Mouse (Mus musculus) MEL (cell line): ENCODE data around the gene E4f1. TPM values are rescaled to one million over a fixed set of nuclear protein-coding genes. Genes with fewer than 3 reads are reported as not detected.
A peak's percentile ranks its signal among the peaks of the same experiment; 100 is the strongest.

Source experiments
- DNase-seq: peaks from one replicate; pipeline ENCODE4 v3.0.0; 2011; ENCODE audit warnings: low read depth, low spot score
- H3K27ac ChIP-seq: 2 replicates; pipeline ENCODE4 v1.5.1; 2012; ENCODE audit warnings: low read depth, mild to moderate bottlenecking, control low read depth, low read length, moderate library complexity; ENCODE audit not compliant: control insufficient read depth
- H3K27me3 ChIP-seq, 2 experiments: fragments of 150-350 bp in 1 of 2; sonication (generic) in 1 of 2; 2 replicates each; pipeline ENCODE4 v1.6.1; 2012; ENCODE audit warnings: low read length in 2 of 2, mild to moderate bottlenecking in 2 of 2, improper control_type of control experiment in 1 of 2, moderate library complexity in 1 of 2; ENCODE audit not compliant: insufficient read depth in 2 of 2, control insufficient read depth in 1 of 2
- H3K36me3 ChIP-seq, 2 experiments: 2 replicates each; pipeline ENCODE4 v1.6.1; 2012 to 2014; ENCODE audit warnings: low read length in 2 of 2, improper control_type of control experiment in 1 of 2, inconsistent platforms in 1 of 2, mild to moderate bottlenecking in 1 of 2; ENCODE audit not compliant: insufficient read depth in 2 of 2, control insufficient read depth in 1 of 2
- H3K4me1 ChIP-seq, 2 experiments: fragments of 150-350 bp in 1 of 2; sonication (generic) in 1 of 2; 2 replicates each; pipeline ENCODE4 v1.6.1; 2012; ENCODE audit warnings: low read length in 2 of 2, improper control_type of control experiment in 1 of 2, mild to moderate bottlenecking in 1 of 2; ENCODE audit not compliant: insufficient read depth in 2 of 2, control insufficient read depth in 1 of 2
- H3K4me3 ChIP-seq, 2 experiments: fragments of 150-350 bp in 1 of 2; sonication (generic) in 1 of 2; 2 replicates each; pipeline ENCODE4 v1.5.1; 2012; ENCODE audit warnings: low read depth in 2 of 2, low read length in 2 of 2, mild to moderate bottlenecking in 2 of 2, moderate library complexity in 2 of 2, control low read depth in 1 of 2, improper control_type of control experiment in 1 of 2; ENCODE audit not compliant: control insufficient read depth in 1 of 2, insufficient read depth in 1 of 2
- H3K79me2 ChIP-seq: 2 replicates; pipeline ENCODE4 v1.6.1; 2012; ENCODE audit warnings: mild to moderate bottlenecking, low read length, moderate library complexity; ENCODE audit not compliant: control insufficient read depth, poor library complexity, insufficient read depth
- H3K9ac ChIP-seq: 2 replicates; pipeline ENCODE4 v1.6.1; 2012; ENCODE audit warnings: low read depth, mild to moderate bottlenecking, control low read depth, low read length, moderate library complexity; ENCODE audit not compliant: control insufficient read depth, poor library complexity, severe bottlenecking
- H3K9me3 ChIP-seq: fragments of 150-350 bp; sonication (generic); replicated peaks from 2 replicates; pipeline ENCODE4 v1.6.1; 2012; ENCODE audit warnings: mild to moderate bottlenecking, low read length, improper control_type of control experiment, moderate library complexity; ENCODE audit not compliant: insufficient read depth
- BHLHE40 ChIP-seq: IDR thresholded peaks from 2 replicates; pipeline ENCODE4 v1.6.1; 2012; ENCODE audit warnings: low read depth, mild to moderate bottlenecking, inconsistent platforms, low read length, improper control_type of control experiment, borderline replicate concordance
- CHD1 ChIP-seq: IDR thresholded peaks from 2 replicates; pipeline ENCODE4 v1.6.1; 2012; ENCODE audit warnings: low read depth, mild to moderate bottlenecking, inconsistent platforms, low read length, improper control_type of control experiment
- CHD2 ChIP-seq: IDR thresholded peaks from 2 replicates; pipeline ENCODE4 v1.6.1; 2011; ENCODE audit warnings: low read length, improper control_type of control experiment
- CTCF ChIP-seq, 3 experiments: IDR thresholded peaks in 2 of 3; conservative IDR thresholded peaks in 1 of 3; 2 replicates each; pipeline ENCODE4 v1.5.1; 2011 to 2012; ENCODE audit warnings: low read length in 3 of 3, low read depth in 2 of 3, mild to moderate bottlenecking in 2 of 3, improper control_type of control experiment in 1 of 3, inconsistent platforms in 1 of 3, mixed read lengths in 1 of 3, moderate library complexity in 1 of 3; ENCODE audit not compliant: control insufficient read depth in 1 of 3, insufficient read depth in 1 of 3, poor library complexity in 1 of 3, severe bottlenecking in 1 of 3
- ELF1 ChIP-seq: IDR thresholded peaks from 2 replicates; pipeline ENCODE4 v1.6.1; 2014; ENCODE audit warnings: low read depth, mild to moderate bottlenecking, inconsistent platforms, low read length, improper control_type of control experiment, moderate library complexity
- ETS1 ChIP-seq: IDR thresholded peaks from 2 replicates; pipeline ENCODE4 v1.6.1; 2012; ENCODE audit warnings: low read depth, mild to moderate bottlenecking, inconsistent platforms, low read length, improper control_type of control experiment, moderate library complexity
- GABPA ChIP-seq: IDR thresholded peaks from 2 replicates; pipeline ENCODE4 v1.6.1; 2012; ENCODE audit warnings: low read depth, mild to moderate bottlenecking, inconsistent platforms, low read length, improper control_type of control experiment, moderate library complexity
- GATA1 ChIP-seq: IDR thresholded peaks from 2 replicates; pipeline ENCODE4 v1.6.1; 2011; ENCODE audit warnings: low read depth, low read length, improper control_type of control experiment
- JUND ChIP-seq: IDR thresholded peaks from 2 replicates; pipeline ENCODE4 v1.6.1; 2011; ENCODE audit warnings: low read depth, mild to moderate bottlenecking, improper control_type of control experiment, low read length
- MAFK ChIP-seq: IDR thresholded peaks from 2 replicates; pipeline ENCODE4 v1.6.1; 2011; ENCODE audit warnings: low read depth, mild to moderate bottlenecking, low read length, improper control_type of control experiment, borderline replicate concordance
- MAX ChIP-seq: IDR thresholded peaks from 2 replicates; pipeline ENCODE4 v1.6.1; 2011; ENCODE audit warnings: low read length, improper control_type of control experiment
- MAZ ChIP-seq: IDR thresholded peaks from 2 replicates; pipeline ENCODE4 v1.6.1; 2012; ENCODE audit warnings: low read depth, mild to moderate bottlenecking, inconsistent platforms, low read length, improper control_type of control experiment
- MEF2A ChIP-seq: IDR thresholded peaks from 2 replicates; pipeline ENCODE4 v1.6.1; 2014; ENCODE audit warnings: low read depth, mild to moderate bottlenecking, inconsistent platforms, low read length, improper control_type of control experiment; ENCODE audit not compliant: poor library complexity, insufficient replicate concordance, severe bottlenecking; ENCODE audit errors: extremely low read depth
- MXI1 ChIP-seq: IDR thresholded peaks from 2 replicates; pipeline ENCODE4 v1.6.1; 2011; ENCODE audit warnings: mild to moderate bottlenecking, low read depth, low read length, improper control_type of control experiment
- MYB ChIP-seq: IDR thresholded peaks from 2 replicates; pipeline ENCODE4 v1.6.1; 2011; ENCODE audit warnings: mild to moderate bottlenecking, low read depth, low read length, improper control_type of control experiment
- NELFE ChIP-seq: IDR thresholded peaks from 2 replicates; pipeline ENCODE4 v1.6.1; 2011; ENCODE audit warnings: low read depth, low read length, improper control_type of control experiment
- NRF1 ChIP-seq: IDR thresholded peaks from 2 replicates; pipeline ENCODE4 v1.6.1; 2014; ENCODE audit warnings: low read depth, mild to moderate bottlenecking, inconsistent platforms, low read length, improper control_type of control experiment, moderate library complexity; ENCODE audit not compliant: poor library complexity, insufficient read depth, severe bottlenecking
- POLR2AphosphoS2 ChIP-seq: IDR thresholded peaks from 2 replicates; pipeline ENCODE4 v1.6.1; 2011; ENCODE audit warnings: low read length, improper control_type of control experiment
- POLR2AphosphoS5 ChIP-seq: IDR thresholded peaks from 2 replicates; pipeline ENCODE4 v1.6.1; 2012; ENCODE audit warnings: low read depth, borderline replicate concordance, mild to moderate bottlenecking, inconsistent platforms, low read length, moderate library complexity, mixed read lengths
- RAD21 ChIP-seq: IDR thresholded peaks from 2 replicates; pipeline ENCODE4 v1.6.1; 2011; ENCODE audit warnings: mild to moderate bottlenecking, low read depth, low read length, improper control_type of control experiment
- RCOR1 ChIP-seq: IDR thresholded peaks from 2 replicates; pipeline ENCODE4 v1.6.1; 2012; ENCODE audit warnings: low read depth, mild to moderate bottlenecking, inconsistent platforms, low read length, improper control_type of control experiment
- SIN3A ChIP-seq: IDR thresholded peaks from 2 replicates; pipeline ENCODE4 v1.6.1; 2012; ENCODE audit warnings: low read length, improper control_type of control experiment, inconsistent platforms
- TAL1 ChIP-seq: IDR thresholded peaks from 2 replicates; pipeline ENCODE4 v1.6.1; 2012; ENCODE audit warnings: mild to moderate bottlenecking, inconsistent platforms, low read length, moderate library complexity, mixed read lengths
- TCF12 ChIP-seq: IDR thresholded peaks from 2 replicates; pipeline ENCODE4 v1.6.1; 2014; ENCODE audit warnings: low read depth, mild to moderate bottlenecking, inconsistent platforms, low read length, improper control_type of control experiment, moderate library complexity
- UBTF ChIP-seq: IDR thresholded peaks from 2 replicates; pipeline ENCODE4 v1.6.1; 2012; ENCODE audit warnings: low read depth, mild to moderate bottlenecking, inconsistent platforms, low read length, improper control_type of control experiment, moderate library complexity, borderline replicate concordance; ENCODE audit not compliant: insufficient read depth
- USF1 ChIP-seq: IDR thresholded peaks from 2 replicates; pipeline ENCODE4 v1.6.1; 2014; ENCODE audit warnings: low read depth, mild to moderate bottlenecking, inconsistent platforms, low read length, improper control_type of control experiment, moderate library complexity
- ZKSCAN1 ChIP-seq: IDR thresholded peaks from 2 replicates; pipeline ENCODE4 v1.6.1; 2012; ENCODE audit warnings: low read depth, mild to moderate bottlenecking, inconsistent platforms, low read length, improper control_type of control experiment, moderate library complexity
- polyA plus RNA-seq, 2 experiments: library from polyadenylated mRNA; stranded (reverse) in 1 of 2; unstranded in 1 of 2; fragments of >175 nt in 1 of 2; fragments of >200 nt in 1 of 2; gene quantifications; 2 replicates each; pipeline versions ENCODE4 v1.2.1 to v1.2.4; 2012; ENCODE audit warnings: low replicate concordance in 2 of 2, low read depth in 1 of 2; ENCODE audit not compliant: insufficient read length in 2 of 2, insufficient read depth in 1 of 2, missing spikeins in 1 of 2
- total RNA-seq: library from RNA; depleted of rRNA; stranded (reverse); fragments of 300-350 nt; gene quantifications from 2 replicates; pipeline ENCODE4 v1.2.3, GENCODE M21; 2012

The E4f1 gene
- total and polyA plus RNA-seq, 3 experiments = 24.3 to 37.1 TPM; not detected in 1

DNA sequence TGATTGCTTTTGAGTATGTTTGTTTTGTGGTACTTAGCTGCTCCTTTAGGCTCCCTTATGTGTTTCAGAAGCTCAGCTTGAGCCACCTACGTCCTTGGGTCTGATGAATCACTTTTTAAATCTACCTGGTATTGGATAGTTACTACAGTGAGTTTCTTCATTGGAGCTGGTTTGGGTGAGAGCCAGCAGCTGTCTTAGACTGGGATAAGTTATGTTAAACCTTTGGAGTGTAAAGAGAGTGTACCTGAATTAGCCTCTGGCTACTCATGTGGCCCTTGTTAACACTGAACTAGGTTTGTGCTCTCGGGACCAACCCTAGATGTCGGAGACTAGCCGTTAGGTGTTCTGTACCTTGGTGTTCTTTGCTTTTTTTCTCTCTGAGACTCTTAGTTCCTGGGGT lies 47.0 kb downstream of the E4f1 start:
- TF ChIP-seq JUND (no peak), SIN3A (no peak), GABPA (no peak), MAFK (no peak), CHD2 (no peak), ZKSCAN1 (no peak), POLR2AphosphoS5 (no peak), UBTF (no peak), MAX (no peak), BHLHE40 (no peak), ETS1 (no peak), NRF1 (no peak), CHD1 (no peak), RAD21 (no peak), MEF2A (no peak), MAZ (no peak), CTCF (IDR thresholded peaks at IDR 0.05 in 2 of 3, conservative IDR thresholded peaks at IDR 0.05 in 1 of 3; ENCODE audit: control insufficient read depth in 1 of 3, insufficient read depth in 1 of 3, low read depth in 2 of 3, low read length in 3 of 3, poor library complexity in 1 of 3, severe bottlenecking in 1 of 3) (no peak)

DNA sequence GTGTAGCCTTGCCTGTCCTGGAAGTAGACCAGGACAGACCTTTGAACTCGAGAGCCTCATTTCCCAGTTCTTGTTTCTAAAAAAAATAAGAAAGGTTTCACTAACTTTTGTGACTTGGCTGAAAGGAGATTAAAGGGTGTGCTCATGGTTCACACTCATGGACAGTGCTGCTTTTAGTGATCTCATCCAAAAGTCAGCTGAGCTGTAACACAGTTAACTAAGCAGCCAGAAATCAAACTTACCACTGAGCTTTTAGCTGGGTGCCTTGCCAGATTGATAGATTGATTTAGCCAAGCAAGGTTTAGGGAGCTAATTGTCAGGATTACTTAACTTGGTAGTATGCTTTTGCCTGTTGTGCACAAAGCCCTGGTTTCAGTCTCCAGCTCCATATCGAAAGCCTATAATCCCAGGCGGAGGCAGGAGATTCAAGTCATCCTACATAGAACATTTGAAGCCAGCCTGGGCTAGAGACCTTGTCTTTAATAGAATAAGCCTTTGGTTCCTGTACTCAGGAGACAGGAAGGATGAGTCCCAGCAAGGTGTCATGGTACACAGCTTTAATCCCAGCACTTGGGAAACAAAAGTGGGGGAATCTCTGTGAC lies 54.0 kb downstream of the E4f1 start:
- Histone ChIP-seq H3K79me2 (peaks cover 48% of the 10 kb centered on the region), H3K27ac (no peak overlapping the region; the same call in 1 of the 2 replicates), H3K4me3 (peak overlapping the region; percentile 74 to 77), H3K27me3 (no peaks in the 10 kb centered on the region), H3K36me3 (peaks cover 29 to 36% of the 10 kb centered on the region in 2 experiments), H3K9ac (peak overlapping the region; percentile 91), H3K9me3 (no peaks in the 10 kb centered on the region), H3K4me1 (peaks cover 3 to 25% of the 10 kb centered on the region in 2 experiments)
- TF ChIP-seq MYB (no peak), GABPA (no peak), NELFE (no peak), USF1 (no peak), POLR2AphosphoS2 (no peak), MAX (no peak), NRF1 (no peak), TCF12 (no peak), JUND (no peak), CTCF (IDR thresholded peaks at IDR 0.05 in 2 of 3, conservative IDR thresholded peaks at IDR 0.05 in 1 of 3; ENCODE audit: control insufficient read depth in 1 of 3, insufficient read depth in 1 of 3, low read depth in 2 of 3, low read length in 3 of 3, poor library complexity in 1 of 3, severe bottlenecking in 1 of 3) (no peak), TAL1 (no peak), ZKSCAN1 (no peak), MXI1 (no peak), ELF1 (no peak), RCOR1 (no peak), GATA1 (no peak)
- DNase-seq = no peak

More for the DNA sequence above, 47.0 kb downstream of the E4f1 start:
- peaks cover 22% of the 10 kb centered on the region for H3K79me2 ChIP-seq
- H3K4me3 ChIP-seq = no peak overlapping the region
- no peak for DNase-seq
- H3K36me3 ChIP-seq = peaks cover 9 to 38% of the 10 kb centered on the region in 2 experiments
- H3K9ac ChIP-seq = no peak overlapping the region
- H3K9me3 ChIP-seq = no peaks in the 10 kb centered on the region
- no peak overlapping the region for H3K27ac ChIP-seq
- peaks cover 0 to 2% of the 10 kb centered on the region in 2 experiments; a peak in 2 of 4 replicates for H3K4me1 ChIP-seq
- H3K27me3 ChIP-seq = no peaks in the 10 kb centered on the region
